Comparison of ENCODE assay signal across 16 mouse cellular contexts in the genomic region with DNA sequence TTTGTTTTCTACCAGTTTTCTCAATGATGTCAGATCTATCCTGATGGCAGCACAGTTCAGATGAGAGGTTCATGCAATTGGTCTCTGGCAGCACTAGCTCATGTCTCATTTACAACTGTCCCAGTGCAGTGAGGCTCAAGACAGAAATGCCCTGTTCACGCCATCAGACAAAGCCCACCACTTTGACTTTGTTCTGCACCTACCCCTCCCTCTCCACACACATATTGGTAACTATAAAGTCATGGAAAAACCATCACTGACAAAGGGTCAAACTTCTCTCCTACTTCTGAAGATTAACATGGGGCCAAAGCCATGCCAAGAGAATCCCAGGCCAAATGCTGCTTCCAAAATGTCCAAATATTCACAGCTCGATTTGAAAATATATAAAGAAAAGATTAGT.
"Had no signal": no experiment of that assay in that cellular context is flagged by ENCODE, and none has a peak within 500 bp of the region (broad histone marks: within the 10 kb centered on the region; RNA-seq: fewer than 3 reads in every experiment).

No protein-coding gene starts in this region.

- H3K4me1 ChIP-seq: stomach, embryonic 15.5 days had no signal

- H3K27ac ChIP-seq: neural tube, embryonic 13.5 days; neural tube, embryonic 15.5 days; stomach, embryonic 15.5 days; stomach, postnatal 0 days had no signal

- H3K9ac ChIP-seq: neural tube, embryonic 13.5 days; neural tube, embryonic 15.5 days; stomach, embryonic 15.5 days had no signal

- H3K9me3 ChIP-seq: neural tube, embryonic 13.5 days; neural tube, embryonic 15.5 days; stomach, embryonic 15.5 days had no signal

- H3K4me2 ChIP-seq: neural tube, embryonic 13.5 days; neural tube, embryonic 15.5 days; stomach, embryonic 15.5 days had no signal

- DNase-seq: retina, postnatal 1 day; right cerebral cortex, adult 18-20 months; right cerebral cortex, postnatal 14 days; right cerebral cortex, postnatal 25 days; right cerebral cortex, postnatal 4 days; spleen, adult 18-20 months; thymus, adult 18-20 months; thymus, adult 2 months; thymus, postnatal 14 days; thymus, postnatal 25 days; thymus, postnatal 36 days; thymus, postnatal 4 days had no signal

- H3K27me3 ChIP-seq: neural tube, embryonic 13.5 days; neural tube, embryonic 15.5 days; stomach, embryonic 15.5 days had no signal

- H3K36me3 ChIP-seq: neural tube, embryonic 13.5 days; neural tube, embryonic 15.5 days; stomach, embryonic 15.5 days had no signal

- H3K4me3 ChIP-seq: neural tube, embryonic 13.5 days; neural tube, embryonic 15.5 days; stomach, embryonic 15.5 days had no signal
